Mouse (Mus musculus) induced T-regulatory cell, adult 2 months (primary cell): ENCODE results near the gene Hmcn1.

Experiments
- DNase-seq: peaks from one replicate; pipeline ENCODE4 v3.0.0-alpha.2; 2012; ENCODE audit warnings: low read depth

Hmcn1 gene

GRCm38 (mm10) chr1:150783070-150783842 lies 210.0 kb downstream of the Hmcn1 start:
- no peak for DNase-seq

DNA sequence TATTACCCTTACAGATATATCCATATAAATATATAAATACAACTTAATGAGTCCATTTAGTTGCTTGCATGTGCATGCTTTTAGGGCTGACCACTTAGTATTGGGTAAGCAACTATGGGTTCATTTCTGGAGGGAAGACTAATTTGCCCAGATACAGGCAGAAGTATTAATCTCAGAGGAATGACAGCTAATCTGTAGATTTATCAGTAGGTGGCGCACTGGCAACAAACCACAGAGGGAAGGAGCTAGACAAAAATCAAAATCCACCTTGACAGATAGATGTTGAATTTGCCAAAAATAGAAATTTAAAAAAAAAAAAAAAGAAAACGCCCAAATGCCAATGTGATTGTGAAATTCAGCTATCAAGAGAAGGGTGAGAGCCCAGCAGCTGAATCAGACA lies 213.3 kb downstream of the Hmcn1 start:
- DNase-seq = peak; percentile 1

- DNase-seq = no peak
Measured at GRCm38 (mm10) chr1:150776741-150777140, 216.5 kb downstream of the Hmcn1 start.

DNA sequence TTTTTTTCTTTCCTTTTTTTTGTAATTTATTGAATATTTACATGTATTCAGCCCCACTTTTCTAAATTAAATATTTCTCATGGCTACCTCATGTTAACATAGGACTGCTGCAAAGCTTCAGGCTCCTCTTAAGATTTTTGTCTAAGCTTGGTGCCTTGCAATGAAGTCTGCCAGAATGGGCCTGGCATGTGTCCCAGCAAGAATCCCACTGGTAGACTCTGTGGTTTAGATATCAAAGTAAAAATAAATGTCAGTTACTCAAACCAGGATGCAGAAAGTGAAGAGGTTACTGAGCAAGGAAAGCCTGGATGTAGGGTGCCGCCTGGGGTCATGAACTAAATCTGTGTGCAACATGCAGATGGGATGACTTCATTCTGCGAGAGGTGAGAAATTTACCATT lies 217.5 kb downstream of the Hmcn1 start:
- DNase-seq = no peak

GRCm38 (mm10) chr1:150772958-150773357 lies 220.3 kb downstream of the Hmcn1 start:
- no peak for DNase-seq

- DNase-seq = no peak
Measured at GRCm38 (mm10) chr1:150770948-150771521, 222.2 kb downstream of the Hmcn1 start.

DNA sequence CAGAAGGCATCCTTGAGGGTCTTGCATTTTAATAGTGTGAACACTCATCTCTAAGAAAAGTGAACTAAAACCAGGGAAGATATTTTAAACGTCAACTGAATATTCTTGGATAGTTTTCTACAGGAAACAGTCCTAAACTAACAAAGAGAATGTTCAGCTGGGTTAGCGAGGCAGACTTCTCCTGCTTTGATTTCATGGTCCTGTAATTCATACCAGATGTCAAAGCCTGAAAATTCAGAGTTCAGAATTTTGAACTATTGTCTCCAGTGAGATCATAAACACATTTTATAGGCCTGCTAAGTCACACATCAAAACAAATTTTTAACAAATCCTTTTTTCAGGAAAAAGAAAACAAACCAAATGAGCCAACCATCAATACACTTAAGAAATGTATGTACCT lies 223.4 kb downstream of the Hmcn1 start:
- no peak for DNase-seq

GRCm38 (mm10) chr1:150761678-150762077 lies 231.6 kb downstream of the Hmcn1 start:
- no peak for DNase-seq

- no peak for DNase-seq
Measured at GRCm38 (mm10) chr1:150760801-150761331, 232.4 kb downstream of the Hmcn1 start.

DNA sequence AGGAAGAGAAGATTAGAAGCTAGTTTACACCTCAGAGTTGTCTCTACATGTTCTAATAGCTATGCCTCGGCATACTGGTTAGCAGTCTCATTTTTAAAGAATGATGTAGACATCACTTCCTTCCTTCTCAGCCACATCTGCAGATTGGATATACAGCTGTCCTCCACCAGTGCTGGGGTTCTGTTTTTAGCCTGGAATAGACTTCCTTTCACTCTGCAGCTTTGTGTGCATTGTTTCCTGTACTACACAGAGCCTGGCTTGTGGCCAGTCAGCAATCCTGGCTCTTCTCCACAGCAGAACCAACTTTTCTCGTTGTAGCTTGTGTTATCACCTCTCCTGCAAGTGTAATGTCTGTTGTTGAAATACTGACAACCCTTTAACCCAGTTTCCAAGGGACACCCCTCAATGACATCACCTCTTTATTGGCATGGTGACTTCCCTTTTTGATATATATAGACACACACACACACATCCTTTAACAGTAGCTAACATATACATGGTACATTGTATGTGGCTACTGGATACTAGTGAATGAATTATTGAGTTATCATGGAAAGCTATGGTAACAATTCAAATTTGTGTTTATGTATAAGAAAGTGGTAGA lies 233.7 kb downstream of the Hmcn1 start:
- no peak for DNase-seq

DNA sequence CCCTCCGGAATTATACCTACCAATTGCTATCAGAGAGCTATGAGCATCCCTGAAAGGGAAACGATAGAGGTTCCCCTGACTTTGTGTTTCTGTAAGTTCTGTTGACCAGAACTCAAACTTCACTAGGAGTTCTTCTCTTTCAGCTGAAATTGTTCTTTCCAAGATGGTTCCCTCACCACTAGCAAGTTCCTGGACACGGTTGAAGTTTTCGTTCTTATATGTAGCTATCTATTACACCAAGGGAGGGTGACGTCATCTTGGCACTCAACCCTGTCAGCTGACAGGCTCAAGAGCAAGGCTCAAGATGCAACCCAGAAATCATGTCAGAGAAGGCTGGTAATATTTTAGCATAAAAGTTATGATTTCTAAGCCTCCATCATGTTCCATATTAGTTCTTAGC lies 239.3 kb downstream of the Hmcn1 start:
- no peak for DNase-seq

- no peak for DNase-seq
Measured at GRCm38 (mm10) chr1:150748783-150749182, 244.5 kb downstream of the Hmcn1 start.

DNA sequence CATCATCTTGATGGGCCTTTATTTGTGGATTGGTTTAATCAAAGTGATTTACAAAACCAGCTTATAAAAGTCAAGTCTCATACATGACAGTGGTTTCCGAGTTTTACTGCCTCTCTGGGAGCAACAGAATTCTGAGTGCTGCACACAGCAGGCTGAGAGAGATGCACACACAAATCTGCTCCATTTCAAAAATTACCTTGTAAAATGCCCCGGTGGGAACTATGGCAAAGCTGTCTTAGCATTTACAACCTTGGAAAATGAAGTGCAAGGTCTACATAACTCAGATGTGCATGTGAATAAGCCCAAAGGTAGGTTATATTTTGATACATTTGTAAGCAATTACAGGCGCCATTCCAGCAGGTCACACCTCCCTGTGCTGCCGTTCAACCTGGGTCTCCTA lies 245.5 kb downstream of the Hmcn1 start:
- no peak for DNase-seq

DNA sequence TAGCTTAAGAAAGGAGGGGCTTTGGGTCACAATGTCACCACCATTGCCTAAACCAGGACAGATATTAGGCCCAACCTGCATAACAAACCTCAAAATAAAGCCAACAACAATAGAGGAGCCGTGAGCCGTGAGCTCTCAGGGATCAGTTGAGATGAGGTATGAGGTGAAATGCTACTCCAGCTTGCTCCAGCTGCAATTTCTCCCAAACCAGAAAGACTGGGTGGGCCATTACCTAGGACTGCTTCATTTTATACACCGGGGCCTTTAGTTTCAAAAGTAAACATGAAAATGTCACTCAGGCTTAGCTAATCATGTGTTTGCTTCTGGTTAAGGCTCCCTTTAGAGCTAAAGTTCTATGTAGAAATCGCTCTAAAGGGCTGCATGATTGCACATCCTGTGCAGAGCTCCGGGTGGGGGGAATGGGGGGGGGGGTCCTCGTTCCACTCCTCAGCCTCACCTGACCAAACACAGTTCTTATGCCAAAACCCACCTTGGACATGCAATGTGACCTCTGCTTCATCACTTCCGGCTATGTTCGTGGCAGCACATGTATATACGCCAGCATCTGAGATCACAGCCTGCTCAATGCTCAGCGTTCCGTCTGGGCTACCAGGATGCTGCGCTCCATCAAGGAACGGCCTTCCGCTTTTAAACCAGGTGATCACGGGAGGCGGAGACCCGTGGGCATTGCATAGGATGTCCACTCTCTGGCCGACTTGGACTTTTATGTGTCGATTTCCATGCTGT lies 250.0 kb downstream of the Hmcn1 start:
- DNase-seq = no peak

GRCm38 (mm10) chr1:150742376-150743087 lies 250.7 kb downstream of the Hmcn1 start:
- no peak for DNase-seq

DNA sequence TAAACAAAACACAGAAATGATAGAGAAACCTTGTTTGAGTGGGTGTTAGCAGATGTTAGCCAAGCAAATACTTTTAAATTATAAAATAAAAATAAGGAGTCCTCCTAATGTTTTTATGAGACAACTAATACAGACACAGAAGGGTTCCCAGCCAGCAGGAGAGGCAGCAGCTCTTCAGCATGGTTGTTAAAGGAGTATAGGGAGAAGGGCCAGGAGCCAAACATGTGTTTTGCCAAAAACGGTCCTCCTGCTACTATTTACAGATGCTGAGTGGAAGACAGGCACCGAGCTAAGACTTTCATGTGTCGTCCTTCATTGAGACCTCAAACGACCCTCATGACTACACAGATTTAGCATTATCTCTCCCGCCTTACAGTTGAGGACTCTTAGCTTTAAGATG lies 281.8 kb downstream of the Hmcn1 start:
- no peak for DNase-seq

- no peak for DNase-seq
Measured at GRCm38 (mm10) chr1:150706502-150706901, 286.7 kb downstream of the Hmcn1 start.

DNA sequence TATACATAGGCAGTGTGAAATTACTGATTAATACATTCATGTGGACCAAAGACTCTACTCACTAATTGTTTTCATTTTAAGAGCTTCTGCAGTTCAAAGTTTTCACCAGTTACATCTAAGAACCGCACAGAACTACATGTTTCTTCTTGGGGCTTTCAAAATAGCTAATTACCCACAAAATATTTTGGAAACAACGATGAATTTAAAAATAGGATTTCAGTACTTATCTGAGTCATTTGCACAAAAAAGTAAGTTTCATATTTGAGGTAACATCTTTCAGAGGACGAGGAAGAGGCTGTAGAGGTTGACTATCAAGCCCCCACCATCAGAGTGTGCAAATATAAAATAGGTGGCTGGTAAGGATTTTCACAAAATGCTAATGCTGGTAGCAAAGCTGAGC lies 295.5 kb downstream of the Hmcn1 start:
- no peak for DNase-seq

DNA sequence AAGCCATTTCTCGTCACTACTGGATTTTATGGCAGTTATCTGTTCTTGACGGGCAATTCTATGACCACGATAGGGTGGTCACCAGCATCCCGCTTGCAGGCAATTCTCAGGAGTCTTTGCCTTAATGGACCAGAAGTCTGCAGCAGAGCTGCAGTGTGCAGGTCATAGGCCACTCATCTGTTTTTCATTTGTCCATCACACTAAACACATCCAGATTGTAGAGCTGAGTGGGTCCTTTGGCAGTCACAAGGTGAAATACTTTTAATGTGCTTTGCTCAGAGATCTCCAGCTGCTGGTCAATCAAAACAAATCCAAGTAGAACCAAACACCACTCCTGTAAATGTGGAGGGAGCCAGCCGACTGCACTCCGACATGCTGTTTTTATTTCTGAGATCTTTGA lies 311.2 kb downstream of the Hmcn1 start:
- DNase-seq = no peak

DNA sequence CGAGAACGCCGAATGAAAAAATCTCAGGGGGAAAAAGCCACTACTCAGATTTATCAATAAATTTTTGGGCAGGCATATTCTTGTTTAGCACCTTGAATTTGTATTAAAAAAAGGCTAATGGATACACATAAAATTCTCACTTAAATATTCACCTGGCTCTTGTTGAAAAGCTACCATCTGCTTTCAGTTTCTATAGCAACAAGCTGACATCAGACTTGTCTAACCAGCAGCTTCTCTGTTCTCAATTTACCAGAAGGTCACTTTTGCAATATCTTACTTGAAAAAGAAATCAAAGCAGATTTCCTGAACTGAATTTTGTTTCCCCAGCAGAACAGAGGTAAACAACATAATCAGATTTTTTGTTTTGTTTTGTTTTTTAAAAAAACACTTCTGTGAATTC lies 311.8 kb downstream of the Hmcn1 start:
- no peak for DNase-seq

- no peak for DNase-seq
Measured at GRCm38 (mm10) chr1:150681006-150681405, 312.2 kb downstream of the Hmcn1 start.

GRCm38 (mm10) chr1:150680345-150680744 lies 312.9 kb downstream of the Hmcn1 start:
- DNase-seq = no peak
